Mouse (Mus musculus): Measurements from ENCODE around the gene Foxn4. TPM values are rescaled to one million over a fixed set of nuclear protein-coding genes. Genes with fewer than 3 reads are reported as not detected.

Gene Foxn4
- polyA plus RNA-seq, 1 experiment from 2014 or later = not detected

- H3K4me3 ChIP-seq = no peak overlapping the region
- H3K9me3 ChIP-seq (replicated peaks) = peaks cover 15% of the 10 kb centered on the region
- H3K4me2 ChIP-seq = no peak overlapping the region
- ATAC-seq = no peak
- no peaks in the 10 kb centered on the region for H3K4me1 ChIP-seq
- no peaks in the 10 kb centered on the region for H3K36me3 ChIP-seq
- no peaks in the 10 kb centered on the region for H3K27me3 ChIP-seq (replicated peaks)
- H3K9ac ChIP-seq = no peak overlapping the region
- 77% methylated on average over 7 of the region's 7 CpGs for WGBS (ENCODE audit: insufficient replicate concordance)
- no peak overlapping the region for H3K27ac ChIP-seq
Observed at GRCm38 (mm10) chr5:114226051-114226450, 47.6 kb downstream of the Foxn4 start.

DNA sequence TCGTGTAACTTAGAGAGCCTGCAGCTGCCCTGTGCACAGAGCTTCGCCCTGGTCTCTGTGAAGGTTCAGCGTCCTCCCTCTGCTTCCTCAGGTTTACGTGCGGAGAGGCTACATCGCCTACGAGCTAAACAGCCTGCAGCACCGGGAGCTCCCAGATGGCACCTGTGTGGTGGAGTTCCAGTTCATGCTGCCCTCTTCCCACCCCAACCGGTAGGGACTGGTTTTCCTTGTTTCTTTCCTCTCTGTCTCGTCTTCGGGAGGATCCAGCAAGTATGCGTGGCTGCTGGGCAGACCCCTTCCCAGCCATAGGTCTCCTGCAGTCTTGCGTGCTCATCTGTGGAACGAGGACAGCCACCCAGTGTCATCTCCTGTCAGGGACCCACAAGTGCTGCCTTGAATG, 54.8 kb downstream of the Foxn4 start:
- Histone ChIP-seq H3K4me3 (no peak overlapping the region), H3K9ac (no peak overlapping the region), H3K9me3 (replicated peaks) (peaks cover under 1% of the 10 kb centered on the region; the same call in 1 of the 2 replicates), H3K27me3 (replicated peaks) (no peaks in the 10 kb centered on the region), H3K36me3 (no peaks in the 10 kb centered on the region), H3K4me2 (no peak overlapping the region), H3K4me1 (peaks cover 9% of the 10 kb centered on the region), H3K27ac (no peak overlapping the region)
- no peak for ATAC-seq
- WGBS (ENCODE audit: insufficient replicate concordance) = 74% methylated on average over 14 of the region's 14 CpGs

DNA sequence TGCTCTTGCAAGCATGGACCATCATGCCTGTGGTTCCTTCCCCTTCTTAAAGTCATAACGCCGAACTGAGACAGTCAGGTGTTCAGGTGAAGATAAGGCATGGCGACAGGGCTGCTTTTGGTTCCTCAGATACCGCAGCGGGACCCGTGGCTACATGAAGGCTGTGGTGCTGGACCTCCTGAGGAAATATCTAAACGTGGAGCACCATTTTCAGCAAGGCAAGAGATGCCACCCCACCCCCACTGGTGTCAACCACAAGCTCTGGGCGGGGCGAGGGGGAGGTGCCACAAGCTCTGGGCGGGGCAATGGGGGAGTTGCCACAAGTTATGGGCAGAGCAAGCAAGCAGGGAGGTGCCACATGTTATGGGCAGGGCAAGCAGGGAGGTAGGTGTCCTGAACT, 60.4 kb downstream of the Foxn4 start:
- H3K4me2 ChIP-seq = peak overlapping the region; percentile 48
- ATAC-seq = peak; percentile 82
- H3K4me1 ChIP-seq = peaks cover 24% of the 10 kb centered on the region
- no peaks in the 10 kb centered on the region for H3K9me3 ChIP-seq (replicated peaks)
- no peaks in the 10 kb centered on the region for H3K27me3 ChIP-seq (replicated peaks)
- no peak overlapping the region for H3K9ac ChIP-seq
- no peaks in the 10 kb centered on the region for H3K36me3 ChIP-seq
- H3K4me3 ChIP-seq = no peak overlapping the region; the same call in 1 of the 2 replicates
- H3K27ac ChIP-seq = 0 out of 2 replicates have a peak overlapping the region, but pooled peaks have one; percentile 25
- whole genome bisulfite sequencing (ENCODE audit: insufficient replicate concordance) = 21% methylated on average over 10 of the region's 10 CpGs

DNA sequence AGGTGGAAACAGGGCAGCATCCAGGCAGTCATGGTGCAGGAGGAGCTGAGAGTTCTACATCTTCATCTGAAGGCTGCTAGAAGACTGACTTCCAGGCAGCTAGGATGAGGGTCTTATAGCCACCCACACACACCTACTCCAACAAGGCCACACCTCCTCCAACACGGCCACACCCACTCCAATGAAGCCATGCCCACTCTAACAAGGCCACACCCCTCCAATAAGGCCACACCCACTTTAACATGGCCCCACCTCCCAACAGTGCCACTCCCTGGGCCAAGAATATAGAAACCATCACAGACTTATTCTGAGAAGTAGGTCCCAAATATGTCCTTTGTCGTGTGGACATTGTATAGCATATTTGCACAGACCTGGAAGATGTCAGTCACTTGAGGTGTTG, 67.4 kb downstream of the Foxn4 start:
- H3K4me1 ChIP-seq = no peaks in the 10 kb centered on the region
- no peaks in the 10 kb centered on the region for H3K36me3 ChIP-seq
- H3K27me3 ChIP-seq (replicated peaks) = no peaks in the 10 kb centered on the region
- H3K9me3 ChIP-seq (replicated peaks) = no peaks in the 10 kb centered on the region
- WGBS (ENCODE audit: insufficient replicate concordance) = 52% methylated on average over 2 of the region's 2 CpGs
- H3K4me2 ChIP-seq = no peak overlapping the region
- no peak overlapping the region for H3K9ac ChIP-seq
- no peak for ATAC-seq
- H3K4me3 ChIP-seq = no peak overlapping the region
- H3K27ac ChIP-seq = no peak overlapping the region

Other genes starting within 250 kb of the Foxn4 start
- 5.0 and 5.2 TPM in 2 replicates for gene Usp30, start 208.3 kb downstream of the Foxn4 start, polyA plus RNA-seq (2016; fragmentation: Nextera tagmentation; extraction: Ambion mirVana)
- gene Svop, start 182.2 kb downstream of the Foxn4 start, polyA plus RNA-seq (2016; fragmentation: Nextera tagmentation; extraction: Ambion mirVana) = not detected in 2 replicates
- gene Alkbh2, start 145.6 kb downstream of the Foxn4 start, polyA plus RNA-seq (2016; fragmentation: Nextera tagmentation; extraction: Ambion mirVana) = 8.2 and 8.8 TPM in 2 replicates
- 40.1 and 40.7 TPM in 2 replicates for gene Ung, start 143.4 kb downstream of the Foxn4 start, polyA plus RNA-seq (2016; fragmentation: Nextera tagmentation; extraction: Ambion mirVana)
- gene Acacb, start 127.3 kb downstream of the Foxn4 start, polyA plus RNA-seq (2016; fragmentation: Nextera tagmentation; extraction: Ambion mirVana) = 0.60 and 0.70 TPM in 2 replicates
- 0.38 and 0.56 TPM in 2 replicates for gene Myo1h, start 15.4 kb upstream of the Foxn4 start, polyA plus RNA-seq (2016; fragmentation: Nextera tagmentation; extraction: Ambion mirVana)
- 35.5 and 36.2 TPM in 2 replicates for gene Kctd10, start 106.7 kb upstream of the Foxn4 start, polyA plus RNA-seq (2016; fragmentation: Nextera tagmentation; extraction: Ambion mirVana)
- gene Ube3b, start 106.8 kb upstream of the Foxn4 start, polyA plus RNA-seq (2016; fragmentation: Nextera tagmentation; extraction: Ambion mirVana) = 25.0 and 26.5 TPM in 2 replicates
- gene Mmab, start 170.3 kb upstream of the Foxn4 start, polyA plus RNA-seq (2016; fragmentation: Nextera tagmentation; extraction: Ambion mirVana) = 17.7 and 17.9 TPM in 2 replicates
- 34.6 and 35.2 TPM in 2 replicates for gene Mvk, start 170.5 kb upstream of the Foxn4 start, polyA plus RNA-seq (2016; fragmentation: Nextera tagmentation; extraction: Ambion mirVana)